Mouse (Mus musculus) lung, postnatal 0 days (tissue): ENCODE measurements around the gene Znrd1as.

Experiments used
- CTCF ChIP-seq: IDR thresholded peaks from 2 replicates; pipeline ENCODE4 v1.5.1; 2016; ENCODE audit warnings: antibody characterized with exemption, mild to moderate bottlenecking
- EP300 ChIP-seq: IDR thresholded peaks from 2 replicates; pipeline ENCODE4 v1.6.1; 2016; ENCODE audit warnings: antibody characterized with exemption, mild to moderate bottlenecking, control low read depth

DNA sequence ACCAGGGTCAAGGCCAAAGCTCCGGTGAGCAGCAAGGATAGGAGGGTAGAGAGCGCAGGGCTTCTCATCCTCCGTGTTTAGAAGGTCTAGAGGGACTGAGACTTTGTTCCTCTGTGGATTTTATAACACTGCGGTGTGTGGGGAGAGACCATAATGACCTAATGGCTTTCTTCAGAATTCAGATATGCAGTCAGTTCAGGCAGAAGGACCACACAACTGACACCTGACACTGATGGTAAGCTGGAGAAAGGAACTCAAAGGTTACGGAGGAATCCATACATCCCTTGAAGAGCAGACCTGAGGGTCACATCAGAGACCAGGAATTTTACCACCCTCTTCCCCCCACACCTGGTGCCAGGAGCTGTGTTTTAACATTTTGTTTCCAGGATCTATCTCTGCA lies 31.0 kb downstream of the Znrd1as start, which contains the start of gene H2-M5:
- TF ChIP-seq CTCF (no peak), EP300 (no peak)
